Mouse (Mus musculus) limb, embryonic 14.5 days (tissue): ENCODE results near the gene Six4. TPM values are rescaled to one million over a fixed set of nuclear protein-coding genes. Genes with fewer than 3 reads are reported as not detected.

Source experiments
- ATAC-seq: fragments of 200-750 bp; cut with Nextera tagmentation; 2 replicates; pipeline ENCODE4 v1.8.0; 2017; ENCODE audit warnings: low read depth, moderate number of reproducible peaks, moderate TSS enrichment; ENCODE audit not compliant: low FRiP score
- DNase-seq: peaks from one replicate; pipeline ENCODE4 v3.0.0-alpha.2; 2015; ENCODE audit warnings: low spot score
- H3K27ac ChIP-seq: fragments of 300-500 bp; sonication (generic); replicated peaks from 2 replicates; pipeline ENCODE4 v1.5.1; 2014; ENCODE audit warnings: low read depth, mild to moderate bottlenecking, low read length, moderate library complexity, mixed read lengths
- H3K27me3 ChIP-seq: fragments of 300-500 bp; sonication (generic); 2 replicates; pipeline ENCODE4 v1.6.1; 2014; ENCODE audit warnings: low read length, mixed read lengths; ENCODE audit not compliant: control insufficient read depth, insufficient read depth
- H3K36me3 ChIP-seq: fragments of 300-500 bp; sonication (generic); 2 replicates; pipeline ENCODE4 v1.6.1; 2014; ENCODE audit warnings: mild to moderate bottlenecking, low read length, moderate library complexity, mixed read lengths; ENCODE audit not compliant: control insufficient read depth, insufficient read depth
- H3K4me1 ChIP-seq: fragments of 300-500 bp; sonication (generic); 2 replicates; pipeline ENCODE4 v1.6.1; 2014; ENCODE audit warnings: antibody characterized with exemption, low read length, mixed read lengths; ENCODE audit not compliant: control insufficient read depth, insufficient read depth
- H3K4me2 ChIP-seq: fragments of 300-500 bp; sonication (generic); replicated peaks from 2 replicates; pipeline ENCODE4 v1.6.1; 2014; ENCODE audit warnings: low read depth, mild to moderate bottlenecking, low read length, moderate library complexity; ENCODE audit not compliant: severe bottlenecking
- H3K4me3 ChIP-seq: fragments of 300-500 bp; sonication (generic); replicated peaks from 2 replicates; pipeline ENCODE4 v1.5.1; 2014; ENCODE audit warnings: low read length
- H3K9ac ChIP-seq: fragments of 300-500 bp; sonication (generic); 2 replicates; pipeline ENCODE4 v1.6.1; 2014; ENCODE audit warnings: mild to moderate bottlenecking, low read depth, low read length, moderate library complexity; ENCODE audit not compliant: severe bottlenecking
- H3K9me3 ChIP-seq: fragments of 300-500 bp; sonication (generic); 2 replicates; pipeline ENCODE4 v1.6.1; 2016; ENCODE audit warnings: low read length; ENCODE audit not compliant: control insufficient read depth
- POLR2A ChIP-seq: fragments of 200-500 bp; IDR thresholded peaks from 2 replicates; pipeline ENCODE4 v1.8.0; 2012; ENCODE audit warnings: inconsistent platforms, mild to moderate bottlenecking, moderate library complexity, borderline replicate concordance; ENCODE audit not compliant: insufficient read depth, insufficient read length; ENCODE audit errors: extremely low read depth
- WGBS: fragments of 180-500 bp; shearing (Covaris S2); extraction: QIAGEN DNeasy Blood & Tissue Kit; methylation state at CpG from one replicate; pipeline ENCODE4 v1.1.7; 2014; 5-methylcytosine and 5-hydroxymethylcytosine counted together
- polyA plus RNA-seq, 2 experiments: library from polyadenylated mRNA; depleted of rRNA in 1 of 2; stranded (reverse) in 1 of 2; unstranded in 1 of 2; fragments of >200 nt; fragmentation: Nextera tagmentation in 1 of 2; extraction: Ambion mirVana in 1 of 2; gene quantifications; 2 replicates each; pipeline versions ENCODE4 v1.2.1 to v1.2.3; 2012 to 2014

Six4 gene
- polyA plus RNA-seq, 2 experiments = 6.6 TPM

DNA sequence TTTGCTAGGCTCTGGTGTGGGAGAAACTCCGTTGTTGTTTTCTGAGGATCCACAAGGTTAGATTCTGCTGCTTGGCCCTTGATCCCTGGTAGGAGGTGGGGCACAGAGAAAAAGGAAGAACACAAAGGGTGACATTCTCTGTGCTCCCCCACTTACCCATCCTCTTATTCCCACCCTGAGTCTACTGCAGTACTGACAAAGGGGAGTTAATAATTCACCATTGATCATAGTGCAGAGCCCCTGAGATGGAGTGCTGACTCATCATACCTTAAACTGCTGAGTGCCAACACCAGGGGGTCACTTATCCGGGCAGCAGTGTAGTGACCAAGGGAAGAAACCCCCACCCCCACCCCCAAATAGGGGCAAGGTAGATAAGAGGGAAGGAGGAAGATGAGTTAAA is 18.7 kb downstream of the Six4 start:
- ATAC-seq (no peak), DNase-seq (no peak)
- H3K4me1 ChIP-seq = no peaks in the 10 kb centered on the region
- H3K9me3 ChIP-seq = no peaks in the 10 kb centered on the region
- H3K27me3 ChIP-seq = no peaks in the 10 kb centered on the region
- H3K4me2 ChIP-seq = no peak overlapping the region
- no peak overlapping the region for H3K4me3 ChIP-seq
- H3K9ac ChIP-seq = no peak overlapping the region
- 51% methylated on average over 2 of the region's 2 CpGs for WGBS
- no peaks in the 10 kb centered on the region; the same call in 1 of the 2 replicates for H3K36me3 ChIP-seq
- no peak for TF ChIP-seq POLR2A
- H3K27ac ChIP-seq = no peak overlapping the region

DNA sequence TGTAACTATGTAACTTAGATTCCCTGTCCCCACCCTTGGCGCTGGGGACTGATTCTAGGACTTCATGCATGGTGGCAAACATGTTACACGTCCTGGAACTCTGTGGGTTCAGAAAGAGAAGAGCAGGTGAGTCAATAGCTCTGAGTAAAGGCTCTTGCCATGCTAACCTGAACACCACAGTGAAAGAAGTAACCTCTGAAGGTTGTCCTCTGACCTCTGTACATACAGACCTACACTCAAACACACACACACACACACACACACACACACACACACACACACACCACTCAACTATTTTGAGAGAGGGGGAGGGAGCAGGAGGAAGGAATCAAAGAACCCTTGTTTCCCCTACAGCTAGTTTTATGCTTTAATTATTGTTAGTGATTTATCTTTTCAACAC is 19.1 kb downstream of the Six4 start:
- Histone ChIP-seq H3K4me3 (no peak overlapping the region), H3K36me3 (no peaks in the 10 kb centered on the region; the same call in 1 of the 2 replicates), H3K4me2 (no peak overlapping the region), H3K27me3 (no peaks in the 10 kb centered on the region), H3K4me1 (no peaks in the 10 kb centered on the region), H3K9ac (no peak overlapping the region), H3K9me3 (no peaks in the 10 kb centered on the region), H3K27ac (no peak overlapping the region)
- DNase-seq (no peak), ATAC-seq (no peak)
- TF ChIP-seq POLR2A = no peak
- 77% methylated on average over 2 of the region's 2 CpGs for WGBS

DNA sequence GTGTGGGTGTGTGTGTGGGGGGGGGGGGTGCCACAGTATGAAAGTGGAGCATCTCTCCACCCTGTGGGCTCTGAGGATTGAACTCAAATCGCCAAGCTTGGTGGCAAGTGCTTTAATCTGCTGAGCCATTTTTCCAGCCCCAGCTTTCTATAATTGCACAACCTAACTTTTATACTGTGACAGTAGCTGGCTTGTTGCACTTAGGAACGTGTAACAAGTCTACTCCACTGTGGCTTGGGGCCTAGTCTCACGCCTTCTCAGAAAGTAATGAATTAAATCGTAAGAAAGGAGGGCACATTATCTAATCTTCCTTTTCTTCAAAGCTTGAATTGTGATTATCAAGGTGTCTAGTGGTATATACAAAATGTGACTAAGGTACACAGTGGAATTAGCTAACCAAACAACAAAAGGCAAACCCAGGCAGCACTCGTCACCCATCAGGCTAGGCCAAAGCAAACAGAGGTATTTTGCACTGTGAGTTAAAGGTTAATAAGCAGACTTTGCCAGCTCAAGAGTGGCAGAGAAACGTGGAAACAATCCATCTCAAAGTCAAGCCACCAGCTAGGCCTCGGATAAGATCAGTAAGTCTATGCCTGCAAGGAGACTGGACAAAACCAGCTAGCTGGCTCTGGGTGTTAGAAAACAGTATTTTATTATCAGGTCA is 22.5 kb downstream of the Six4 start:
- no peak for TF ChIP-seq POLR2A

GRCm38 (mm10) chr12:73088911-73089310 is 24.3 kb downstream of the Six4 start:
- Histone ChIP-seq H3K27me3 (no peaks in the 10 kb centered on the region), H3K4me1 (0 out of 2 replicates have a peak, but pooled peaks cover 2% of the 10 kb centered on the region), H3K4me3 (no peak overlapping the region), H3K27ac (no peak overlapping the region), H3K36me3 (no peaks in the 10 kb centered on the region), H3K9me3 (no peaks in the 10 kb centered on the region), H3K9ac (no peak overlapping the region), H3K4me2 (no peak overlapping the region)
- DNase-seq (no peak), ATAC-seq (no peak)
- no peak for TF ChIP-seq POLR2A
- WGBS = 71% methylated on average over 5 of the region's 5 CpGs

More for the DNA sequence above, 22.5 kb downstream of the Six4 start:
- Histone ChIP-seq H3K36me3 (no peaks in the 10 kb centered on the region), H3K9ac (no peak overlapping the region), H3K9me3 (no peaks in the 10 kb centered on the region), H3K4me3 (no peak overlapping the region), H3K4me2 (no peak overlapping the region), H3K27ac (no peak overlapping the region), H3K27me3 (no peaks in the 10 kb centered on the region), H3K4me1 (0 out of 2 replicates have a peak, but pooled peaks cover 2% of the 10 kb centered on the region)
- WGBS = 77% methylated on average over 7 of the region's 7 CpGs
- ATAC-seq (no peak), DNase-seq (no peak)

DNA sequence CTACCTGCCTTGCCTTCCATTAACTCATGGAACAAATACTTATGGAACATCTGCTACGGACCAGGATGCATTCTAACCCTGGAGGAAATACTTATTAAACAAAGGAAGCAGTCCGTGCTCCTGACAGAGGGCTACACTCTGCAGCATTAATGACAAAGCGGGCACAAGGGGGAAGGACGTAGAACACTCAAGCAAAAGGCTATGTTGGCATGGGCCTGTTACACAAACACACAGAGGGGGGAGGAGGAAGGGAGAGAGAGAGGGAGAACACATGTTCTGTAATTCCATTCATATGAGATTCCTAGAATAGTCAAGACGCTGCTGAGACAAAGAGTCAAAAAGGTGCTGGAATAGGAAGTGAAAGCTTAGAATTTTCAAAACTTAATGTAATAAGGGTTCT is 24.8 kb downstream of the Six4 start:
- H3K4me2 ChIP-seq = no peak overlapping the region
- H3K4me1 ChIP-seq = 0 out of 2 replicates have a peak, but pooled peaks cover 2% of the 10 kb centered on the region
- H3K9me3 ChIP-seq = no peaks in the 10 kb centered on the region
- WGBS = 71% methylated on average over 5 of the region's 5 CpGs
- no peaks in the 10 kb centered on the region for H3K27me3 ChIP-seq
- H3K36me3 ChIP-seq = no peaks in the 10 kb centered on the region
- no peak for ATAC-seq
- H3K4me3 ChIP-seq = no peak overlapping the region
- DNase-seq = no peak
- H3K9ac ChIP-seq = no peak overlapping the region
- H3K27ac ChIP-seq = no peak overlapping the region
- no peak for TF ChIP-seq POLR2A
